Mouse (Mus musculus) cerebellum, postnatal 4 days (tissue): Measurements from ENCODE around the gene Slc26a10.
"Not testable (repeated sequence)": the region's sequence is repeated elsewhere in the genome, so short reads cannot be mapped to it uniquely, and the experiment has no call there.

Source experiments
- DNase-seq, 2 experiments: peaks; one replicate each; pipeline ENCODE4 v3.0.0; 2022; ENCODE audit warnings: low spot score in 2 of 2, mixed read lengths in 1 of 2

The Slc26a10 gene

GRCm38 (mm10) chr10:127164190-127164589 lies 16.3 kb downstream of the Slc26a10 start:
- DNase-seq, result no peak

DNA sequence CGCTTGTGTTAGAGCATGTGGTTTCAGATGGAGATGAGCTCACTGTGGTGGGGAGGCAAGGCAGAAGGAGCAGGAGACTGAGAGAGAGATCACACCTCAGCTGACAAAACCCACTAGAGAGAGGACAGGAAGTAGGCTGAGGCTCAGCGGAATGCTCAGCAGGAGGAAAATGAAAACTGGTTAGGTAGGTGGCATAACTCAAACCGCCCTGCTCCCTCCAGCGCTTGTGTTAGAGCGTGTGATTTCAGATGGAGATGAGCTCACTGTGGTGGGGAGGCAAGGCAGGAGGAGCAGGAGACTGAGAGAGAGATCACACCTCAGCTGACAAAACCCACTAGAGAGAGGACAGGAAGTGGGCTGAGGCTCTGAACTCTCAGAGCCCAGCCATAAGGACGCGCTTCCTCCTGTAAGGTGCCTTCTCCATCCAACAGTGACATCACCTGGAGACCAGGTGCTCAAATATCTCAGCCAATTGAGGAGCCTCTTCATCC lies 17.6 kb downstream of the Slc26a10 start:
- DNase-seq, result not testable (repeated sequence)

DNA sequence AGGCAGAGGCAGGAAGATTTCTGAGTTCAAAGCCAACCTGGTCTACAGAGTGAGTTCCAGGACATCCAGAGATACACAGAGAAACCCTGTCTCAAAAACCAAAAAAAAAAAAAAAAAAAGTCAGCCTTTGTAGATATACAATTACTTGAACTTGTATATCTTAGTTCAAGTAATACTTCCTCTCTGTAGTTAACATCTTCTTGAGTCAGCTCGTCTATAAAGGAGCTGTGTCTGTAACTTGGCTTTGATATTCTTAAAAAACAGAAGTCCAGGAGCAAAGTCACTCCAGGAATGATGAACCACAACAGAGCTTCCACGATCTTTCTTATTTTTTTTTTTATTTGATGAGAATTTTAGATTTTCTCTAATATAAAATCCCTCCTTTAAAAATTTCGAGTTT lies 19.7 kb downstream of the Slc26a10 start:
- DNase-seq, result no peak

DNA sequence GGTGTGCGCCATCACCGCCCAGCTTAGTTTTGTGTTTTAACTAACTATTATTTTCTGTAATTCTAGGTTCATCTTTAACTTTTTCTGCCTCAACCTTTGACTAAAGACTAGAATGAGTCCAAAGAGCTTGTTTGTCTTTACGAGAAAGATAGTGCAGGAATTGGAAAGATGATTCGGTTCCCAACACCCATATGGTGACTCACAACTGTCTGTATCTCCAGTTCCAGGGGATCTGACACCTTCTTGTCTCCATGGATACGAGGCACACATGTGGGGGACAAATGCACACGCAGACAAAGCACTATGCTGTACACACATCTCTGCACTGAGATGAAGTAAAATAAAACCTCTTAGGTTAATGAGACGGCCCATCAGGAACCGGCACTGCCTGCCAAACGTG lies 20.4 kb downstream of the Slc26a10 start:
- DNase-seq, result no peak

- DNase-seq, result no peak
Measured at GRCm38 (mm10) chr10:127158471-127158870, 22.0 kb downstream of the Slc26a10 start.

DNA sequence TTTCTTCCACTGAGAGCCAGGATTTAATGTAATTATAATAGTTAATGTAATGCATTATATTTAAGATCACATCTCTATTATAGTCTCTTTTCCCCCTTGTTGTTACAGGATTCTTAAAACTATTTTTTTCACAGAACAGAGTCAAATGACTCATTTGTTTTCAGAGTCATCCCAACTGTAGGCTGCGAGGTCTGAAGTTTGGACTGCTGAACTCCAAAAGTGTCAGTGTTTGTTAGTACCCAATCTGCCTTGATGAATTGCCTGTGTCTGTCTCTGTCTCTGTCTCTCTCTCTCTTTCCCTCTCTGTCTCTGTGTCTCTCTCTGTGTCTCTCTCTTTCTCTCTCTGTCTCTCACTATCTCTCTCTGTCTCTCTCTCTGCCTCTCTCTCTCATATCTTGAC lies 23.9 kb downstream of the Slc26a10 start:
- no peak for DNase-seq

DNA sequence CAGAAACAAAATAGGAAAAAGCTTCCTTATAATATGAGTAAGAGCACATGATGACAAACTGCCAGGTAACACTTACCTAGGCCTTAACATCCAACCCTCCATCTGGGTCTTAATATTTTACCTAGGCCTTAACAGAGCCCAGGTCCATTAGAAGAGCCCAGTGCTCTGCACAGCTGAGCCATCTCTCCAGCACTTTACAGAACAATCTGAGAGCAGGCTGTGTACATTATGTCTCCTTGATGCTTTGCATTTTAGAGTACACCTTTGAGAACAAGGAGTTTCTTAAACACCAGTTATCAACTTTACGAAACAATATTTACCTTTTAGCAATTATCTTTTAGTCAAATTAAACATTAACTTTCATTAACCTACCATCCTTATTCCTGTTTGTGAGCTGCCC lies 24.4 kb downstream of the Slc26a10 start:
- DNase-seq, result no peak

DNA sequence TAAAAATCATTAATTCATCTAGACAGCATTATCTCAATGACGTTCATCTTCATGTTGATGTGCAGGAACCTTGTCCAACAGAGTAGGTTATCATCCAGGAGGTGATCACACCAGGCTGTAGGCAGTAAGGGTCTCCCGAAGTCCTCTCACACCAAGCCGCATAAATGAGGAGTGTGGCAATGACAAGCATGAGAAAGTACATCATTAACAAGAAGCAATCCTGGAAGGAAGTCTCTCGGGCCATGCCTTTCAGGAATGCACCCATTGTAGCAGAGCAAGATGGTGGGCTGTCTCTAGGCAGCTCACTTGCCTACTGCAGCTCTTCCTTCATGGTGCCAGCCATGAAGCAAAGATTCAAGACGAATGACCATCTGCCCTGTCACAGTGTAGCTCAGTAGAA lies 25.8 kb downstream of the Slc26a10 start:
- DNase-seq, result no peak

DNA sequence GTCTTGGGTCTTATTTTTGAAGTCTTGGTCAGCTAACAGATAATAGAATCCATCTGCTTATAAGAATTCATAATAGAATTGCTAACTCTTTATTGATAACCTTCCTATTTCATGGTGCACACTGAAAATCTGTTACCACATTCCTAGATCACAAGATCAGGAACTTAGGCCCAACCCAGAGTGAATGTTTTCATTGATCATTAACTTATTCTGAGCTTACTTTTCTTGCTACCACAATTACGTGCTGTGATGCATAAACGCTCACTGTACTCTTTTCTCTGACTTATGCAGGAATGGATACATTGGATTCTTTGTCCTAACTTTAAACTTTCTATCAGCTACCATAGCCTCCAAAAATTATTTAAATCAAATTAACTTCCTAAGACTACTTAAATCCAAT lies 26.2 kb downstream of the Slc26a10 start:
- DNase-seq, result no peak

DNA sequence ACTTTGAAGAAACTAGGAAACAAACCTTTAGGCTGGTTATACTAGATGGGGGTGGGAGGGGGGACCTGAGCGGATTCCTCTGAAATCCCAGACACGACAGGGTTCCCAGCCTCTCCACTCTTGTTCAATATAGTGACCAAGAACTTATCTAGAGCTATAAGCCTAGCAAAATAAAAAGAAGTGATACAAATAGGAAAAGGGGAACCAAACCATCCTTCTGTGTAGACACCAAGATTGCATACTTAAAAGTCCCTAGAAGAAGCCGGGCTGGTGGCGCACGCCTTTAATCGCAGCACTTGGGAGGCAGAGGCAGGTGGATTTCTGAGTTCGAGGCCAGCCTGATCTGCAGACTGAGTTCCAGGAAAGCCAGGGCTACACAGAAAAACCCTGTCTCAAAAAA lies 27.1 kb downstream of the Slc26a10 start:
- no peak for DNase-seq

GRCm38 (mm10) chr10:127152556-127152955 lies 27.9 kb downstream of the Slc26a10 start:
- DNase-seq, result not testable (repeated sequence)

DNA sequence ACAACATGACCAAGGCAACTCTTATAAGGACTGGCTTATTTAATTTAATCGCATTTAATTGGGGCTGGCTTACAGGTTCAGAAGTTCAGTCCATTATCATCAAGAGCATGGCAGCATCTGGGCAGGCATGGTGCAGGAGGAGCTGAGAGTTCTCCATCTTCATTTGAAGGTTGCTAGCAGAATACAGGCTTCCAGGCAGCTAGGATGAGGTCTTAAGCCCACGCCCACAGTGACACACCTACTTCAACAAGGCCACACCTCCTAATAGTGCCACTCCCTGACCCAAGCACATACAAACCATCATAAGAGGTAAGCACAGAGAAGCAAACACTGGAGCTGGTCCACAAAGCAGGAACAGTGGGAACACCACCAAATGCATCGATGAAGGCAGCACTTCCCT lies 29.2 kb downstream of the Slc26a10 start:
- DNase-seq, result not testable (repeated sequence)

GRCm38 (mm10) chr10:127150471-127150872 lies 30.0 kb downstream of the Slc26a10 start:
- DNase-seq, result no peak

GRCm38 (mm10) chr10:127147135-127147534 lies 33.3 kb downstream of the Slc26a10 start:
- no peak for DNase-seq

DNA sequence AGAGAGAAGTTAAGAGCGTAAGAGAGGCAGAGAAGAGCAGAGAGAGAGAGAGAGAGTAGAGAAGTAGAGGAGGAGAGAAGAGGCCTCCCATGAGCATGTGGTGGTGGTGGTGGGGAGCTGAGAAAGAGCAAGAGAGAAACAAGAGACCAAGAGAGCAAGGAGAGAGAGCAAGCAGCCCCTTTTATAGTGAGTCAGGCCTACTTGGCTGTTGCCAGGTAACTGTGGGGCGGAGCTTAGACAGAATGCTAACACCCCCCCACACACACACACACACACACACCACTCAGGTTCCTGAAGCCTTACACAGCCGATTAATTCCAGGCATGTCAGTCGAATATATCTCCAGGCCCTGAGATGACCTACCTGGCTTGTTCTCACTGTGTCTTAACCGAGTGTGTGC lies 35.1 kb downstream of the Slc26a10 start:
- no peak for DNase-seq

DNA sequence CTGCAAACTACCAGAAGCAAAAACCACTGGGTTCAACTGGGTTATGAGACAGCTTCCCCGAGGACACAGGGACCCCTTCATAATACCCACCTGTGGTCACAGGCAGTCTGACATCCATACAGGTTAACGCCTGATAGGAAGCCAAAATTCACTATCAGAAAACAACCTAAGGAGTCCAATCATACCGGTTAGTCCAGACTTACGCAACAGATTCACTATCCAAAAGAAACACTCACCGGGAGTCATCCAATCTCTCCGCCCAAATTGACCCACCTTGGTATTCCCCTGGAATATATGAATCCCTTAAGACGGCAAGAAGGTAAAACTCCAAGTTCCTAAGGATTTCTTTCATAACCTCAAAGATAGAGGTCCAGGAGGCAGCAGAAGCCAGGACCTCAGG lies 35.9 kb downstream of the Slc26a10 start:
- no peak for DNase-seq

DNA sequence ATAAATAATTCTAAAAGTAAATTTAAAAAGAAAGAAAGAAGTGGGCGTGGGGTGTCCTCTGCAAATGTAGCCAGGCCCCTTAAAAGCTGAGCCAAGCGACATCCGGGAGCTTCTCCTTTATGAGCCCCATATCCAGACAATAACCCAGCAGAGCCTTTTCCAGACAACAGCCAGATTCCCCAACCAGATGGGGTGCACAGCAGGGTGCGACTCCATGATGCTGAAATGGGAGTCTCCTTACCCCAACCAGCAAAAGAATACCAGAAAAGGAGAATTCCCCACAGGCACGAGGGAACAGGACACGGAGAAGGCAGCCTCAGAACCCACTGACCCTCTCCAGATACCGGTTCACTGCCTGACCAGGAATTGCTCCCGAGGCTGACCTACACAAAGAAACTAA lies 37.2 kb downstream of the Slc26a10 start:
- DNase-seq, result no peak

DNA sequence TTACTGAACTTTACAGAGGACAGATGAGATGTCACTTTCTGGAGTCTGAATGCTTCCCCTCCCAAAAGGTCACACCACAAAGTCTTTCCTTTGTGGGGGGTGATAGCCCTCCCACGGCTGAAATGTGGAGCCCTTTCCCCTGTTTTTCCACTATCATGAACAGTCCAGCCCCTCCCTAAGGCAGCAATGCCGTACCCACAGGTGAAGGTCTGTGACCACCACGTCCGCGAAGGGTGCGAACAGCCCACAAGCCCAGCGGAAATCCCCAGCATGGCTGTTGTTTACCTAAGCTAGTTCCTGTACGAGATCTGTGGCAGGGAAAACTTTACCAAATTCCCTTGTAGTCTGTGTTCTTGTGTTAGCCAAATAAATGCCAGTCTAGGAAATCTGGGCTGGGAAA lies 38.9 kb downstream of the Slc26a10 start:
- no peak for DNase-seq

GRCm38 (mm10) chr10:127140971-127141370 lies 39.5 kb downstream of the Slc26a10 start:
- no peak for DNase-seq

DNA sequence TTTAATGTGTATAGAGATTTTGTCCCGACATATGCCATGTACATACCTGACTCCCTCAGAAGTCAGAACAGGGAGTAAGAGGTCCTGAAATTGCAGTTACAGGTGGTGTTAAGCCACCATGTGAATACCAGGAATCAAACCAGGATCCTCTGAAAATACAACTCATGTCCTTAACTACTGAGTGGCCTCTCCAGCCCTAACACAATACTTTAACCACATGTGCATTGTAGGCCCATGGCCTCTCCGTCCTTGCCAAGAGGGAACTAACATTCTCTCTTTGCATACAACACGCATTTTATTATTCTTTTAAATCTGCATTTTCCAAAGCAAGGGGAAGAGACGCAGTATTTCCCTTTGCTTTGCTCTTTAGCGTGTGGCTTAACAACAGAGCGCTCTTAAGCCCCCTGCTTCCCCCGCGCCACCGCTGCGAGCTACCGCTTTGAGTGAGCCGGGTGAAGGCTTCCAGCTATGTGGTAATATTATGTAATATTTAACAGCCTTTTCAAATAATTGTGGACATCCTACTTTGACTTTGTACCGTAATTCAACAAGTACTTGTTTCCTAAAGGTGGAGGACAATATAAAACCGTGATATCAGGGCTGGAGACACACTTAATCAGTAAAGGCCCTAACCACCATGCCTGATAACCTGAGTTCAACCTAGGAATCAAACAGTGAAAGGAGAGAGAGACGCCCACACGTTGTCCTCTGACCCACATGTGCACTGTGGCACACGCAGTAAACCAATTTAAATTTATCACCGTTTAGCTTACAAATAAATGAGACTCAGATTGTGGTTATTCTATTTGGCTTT lies 41.9 kb downstream of the Slc26a10 start:
- no peak for DNase-seq

GRCm38 (mm10) chr10:127137896-127138295 lies 42.5 kb downstream of the Slc26a10 start:
- DNase-seq, result no peak

DNA sequence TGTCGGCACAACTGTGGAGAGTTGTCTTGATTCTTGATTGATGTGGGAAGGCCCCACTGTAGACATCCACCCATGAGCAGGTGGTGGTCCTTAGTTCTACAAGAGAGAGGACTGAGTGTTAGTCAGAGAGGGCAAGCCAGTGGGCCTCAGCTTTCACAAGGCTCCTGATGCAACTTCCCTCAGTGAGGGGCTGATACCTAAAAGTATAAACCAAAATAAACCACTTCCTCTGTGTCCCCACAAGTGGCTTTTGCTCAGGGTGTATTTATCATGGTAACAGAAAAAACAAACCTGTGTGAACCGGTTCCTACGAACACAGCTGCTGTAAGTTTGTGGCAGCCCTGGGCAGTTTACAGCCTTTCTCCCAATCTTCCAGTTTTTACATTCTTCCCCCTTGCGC lies 43.9 kb downstream of the Slc26a10 start:
- no peak for DNase-seq

GRCm38 (mm10) chr10:127135118-127135836 lies 45.2 kb downstream of the Slc26a10 start:
- no peak for DNase-seq
